Mouse (Mus musculus): Measurements from ENCODE around the gene Fth1. TPM values are rescaled to one million over a fixed set of nuclear protein-coding genes. Genes with fewer than 3 reads are reported as not detected.

The Fth1 gene
- total RNA-seq, 4 experiments from 2014 or later, result 2,793 to 3,196 (median 2,896) TPM

- no peak for DNase-seq (ENCODE audit: low spot score in 2 of 2)
Observed at GRCm38 (mm10) chr19:10021981-10022380, 41.6 kb downstream of the Fth1 start.

GRCm38 (mm10) chr19:10022414-10023303 is 42.3 kb downstream of the Fth1 start:
- no peak for DNase-seq (ENCODE audit: low spot score in 2 of 2)

- DNase-seq (ENCODE audit: low spot score in 2 of 2), result no peak
Observed at GRCm38 (mm10) chr19:10023304-10023758, 42.9 kb downstream of the Fth1 start.

- DNase-seq (ENCODE audit: low spot score in 2 of 2), result peak in 1 of 2 experiments; percentile 40
Observed at GRCm38 (mm10) chr19:10025169-10025875, 44.9 kb downstream of the Fth1 start.

GRCm38 (mm10) chr19:10029746-10030145 is 49.3 kb downstream of the Fth1 start:
- DNase-seq (ENCODE audit: low spot score in 2 of 2), result no peak

- DNase-seq (ENCODE audit: low spot score in 2 of 2), result peak in 1 of 2 experiments; percentile 45
Observed at GRCm38 (mm10) chr19:10033211-10033973, 53.0 kb downstream of the Fth1 start.

GRCm38 (mm10) chr19:10034356-10034755 is 54.0 kb downstream of the Fth1 start:
- no peak for DNase-seq (ENCODE audit: low spot score in 2 of 2)

Other genes starting within 250 kb of the Fth1 start
- not detected for gene Scgb2a2, start 133.0 kb upstream of the Fth1 start, total RNA-seq (2022)
- 10 to 100 TPM; 24.6 to 30.7 (median 27.3) TPM for gene Incenp, start 81.0 kb upstream of the Fth1 start, total RNA-seq (2022)
- gene Best1, start 21.0 kb downstream of the Fth1 start, total RNA-seq (2022), result 1 to 10 TPM; 1.1 to 2.3 (median 1.2) TPM
- 10 to 100 TPM in 2 of 4 experiments, 1 to 10 TPM in 2; 9.2 to 12.7 (median 11.1) TPM for gene Rab3il1, start 21.1 kb downstream of the Fth1 start, total RNA-seq (2022)
- gene Fads3, start 61.0 kb downstream of the Fth1 start, total RNA-seq (2022), result 10 to 100 TPM; 25.9 to 28.5 (median 27.1) TPM
- 100 to 1,000 TPM; 123 to 134 (median 128) TPM for gene Fads2, start 121.1 kb downstream of the Fth1 start, total RNA-seq (2022)
- gene Fads1, start 202.3 kb downstream of the Fth1 start, total RNA-seq (2022), result 100 to 1,000 TPM; 194 to 215 (median 198) TPM
- gene Tmem258, start 223.4 kb downstream of the Fth1 start, total RNA-seq (2022), result 10 to 100 TPM; 70.4 to 87.1 (median 72.2) TPM
- 10 to 100 TPM; 11.7 to 14.4 (median 13.0) TPM for gene Fen1, start 223.6 kb downstream of the Fth1 start, total RNA-seq (2022)